Mouse (Mus musculus) small intestine, adult 2 months (tissue): ENCODE measurements around the gene Maml3.

Source experiments
- CTCF ChIP-seq: fragments of 200-500 bp; IDR thresholded peaks from 2 replicates; pipeline ENCODE4 v1.5.1; 2012; ENCODE audit warnings: low read depth, mild to moderate bottlenecking, control low read depth, inconsistent platforms, low read length, moderate library complexity, mixed read lengths; ENCODE audit not compliant: insufficient replicate concordance, insufficient read length; ENCODE audit errors: extremely low read depth
- POLR2A ChIP-seq: fragments of 200-500 bp; IDR thresholded peaks from 2 replicates; pipeline ENCODE4 v1.6.1; 2012; ENCODE audit warnings: low read depth, mild to moderate bottlenecking, control low read depth, inconsistent platforms, low read length, moderate library complexity

DNA sequence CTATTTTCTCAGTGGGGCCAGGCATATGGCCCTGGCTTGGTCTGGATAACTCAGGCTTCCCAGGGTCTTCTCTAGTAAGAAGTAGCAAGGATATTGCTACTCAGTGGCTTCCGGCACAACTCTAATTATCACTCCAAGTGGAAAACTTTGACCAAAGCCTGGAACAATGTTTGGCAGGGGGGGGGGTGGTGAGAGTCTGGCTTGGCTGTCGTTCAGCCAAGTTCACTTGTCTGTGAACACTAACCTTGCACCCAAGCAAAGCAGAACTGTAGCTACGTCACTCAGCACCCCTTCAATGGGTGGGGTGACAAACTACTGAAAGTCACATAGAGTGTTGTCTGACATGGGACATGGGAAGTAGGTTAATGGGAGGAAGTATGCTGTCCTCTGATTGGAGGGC lies 38.7 kb downstream of the Maml3 start:
- TF ChIP-seq CTCF (no peak), POLR2A (no peak)
